Mouse (Mus musculus): ENCODE results near the gene Mcidas.

Gene Mcidas

DNA sequence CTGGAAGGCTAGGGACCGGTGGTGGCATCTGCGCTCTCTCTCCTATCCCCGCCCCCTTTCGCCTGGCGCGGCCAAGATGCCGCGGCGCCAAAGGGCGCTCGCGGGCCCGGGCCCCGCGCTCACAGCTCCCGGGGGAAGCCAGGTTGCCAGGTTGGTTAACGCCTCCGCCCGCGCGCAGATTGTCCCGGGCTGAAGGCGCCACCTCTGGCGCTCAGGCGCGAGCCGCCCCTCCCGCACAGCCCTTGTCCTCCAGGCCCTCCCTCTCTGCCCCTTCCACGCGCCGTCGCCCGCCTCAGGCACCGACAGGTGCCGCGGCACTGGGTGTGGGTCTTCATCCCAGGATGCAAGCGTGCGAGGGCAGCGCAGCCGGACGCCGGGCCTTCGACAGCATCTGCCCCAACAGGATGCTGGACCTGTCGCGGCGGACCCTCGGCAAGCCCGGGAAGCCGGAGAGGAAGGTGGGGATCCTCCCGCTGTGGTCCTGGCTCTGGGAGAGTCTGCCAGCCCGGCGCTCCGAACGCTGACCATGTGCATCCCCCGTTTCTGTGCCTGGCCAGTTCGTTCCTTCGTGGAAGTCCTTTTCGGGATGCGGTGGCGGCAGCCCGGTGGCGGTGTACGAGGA, at the start of gene Mcidas:
Gene Mcidas, plus strand, starts transcription at position 315 of the 622 bp plus-strand sequence.
- no peak for DNase-seq (ENCODE audit: low spot score in 2 of 2)

DNA sequence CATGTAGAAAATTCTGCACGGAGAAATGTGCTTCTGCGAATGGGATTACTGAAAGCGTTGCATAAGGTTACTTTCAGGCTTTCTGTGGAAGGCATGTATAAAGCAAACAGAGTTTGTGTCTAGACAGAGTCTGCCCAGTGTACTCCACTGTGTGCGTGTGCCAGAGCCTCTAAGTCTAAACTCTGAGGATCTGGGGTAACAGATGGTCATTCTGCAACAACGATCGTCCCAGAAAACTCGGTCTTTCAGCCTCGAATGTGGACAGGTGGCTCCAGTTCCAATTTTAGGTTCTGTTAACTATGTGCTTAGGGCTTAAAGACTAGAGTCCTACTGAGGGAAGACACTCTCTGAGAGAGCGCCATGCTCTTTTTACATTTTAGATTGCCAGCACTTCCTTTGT, 48.3 kb upstream of the Mcidas start:
- peak; percentile 6 to 39 for DNase-seq (ENCODE audit: low spot score in 2 of 2)

DNA sequence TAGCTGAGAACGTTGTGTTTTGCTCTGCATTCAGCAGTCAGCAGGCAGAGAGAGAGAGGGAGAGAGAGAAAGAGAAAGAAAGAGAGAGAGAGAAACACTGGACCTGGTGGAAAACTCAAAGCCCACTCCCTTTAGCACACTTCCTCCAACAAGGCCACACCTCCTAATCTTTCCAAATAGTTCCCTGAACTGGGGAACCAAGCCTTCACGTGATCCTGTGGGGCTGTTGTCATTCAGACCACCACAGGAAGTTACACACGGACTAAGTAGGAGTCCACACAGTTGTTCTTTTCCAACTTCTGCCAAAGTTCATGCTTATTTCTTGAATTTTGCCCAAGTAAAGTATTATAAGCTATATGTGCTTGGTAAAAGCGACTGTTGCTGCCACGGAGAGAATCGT, 47.7 kb upstream of the Mcidas start:
- DNase-seq (ENCODE audit: low spot score in 2 of 2): no peak

DNA sequence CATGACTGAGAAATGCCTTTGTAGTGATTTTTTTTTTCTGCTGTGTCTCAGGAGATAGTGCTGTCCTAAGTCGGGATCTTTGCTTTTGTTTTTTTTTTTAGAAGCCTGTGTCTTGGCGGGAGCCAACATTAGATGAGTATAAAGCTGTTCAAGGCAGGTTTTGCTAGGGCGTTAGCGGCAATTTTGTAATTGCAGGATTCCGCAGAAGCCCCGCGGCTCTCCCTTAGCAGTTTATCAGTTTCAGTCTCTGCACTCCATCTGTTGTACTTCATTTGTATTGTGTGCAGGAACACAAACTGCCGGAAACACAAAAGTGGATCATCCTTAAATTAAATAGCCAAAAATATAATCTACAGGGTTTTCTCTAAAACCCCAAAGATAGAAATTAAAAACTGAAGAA, 39.6 kb upstream of the Mcidas start:
- no peak for DNase-seq (ENCODE audit: low spot score in 2 of 2)

DNA sequence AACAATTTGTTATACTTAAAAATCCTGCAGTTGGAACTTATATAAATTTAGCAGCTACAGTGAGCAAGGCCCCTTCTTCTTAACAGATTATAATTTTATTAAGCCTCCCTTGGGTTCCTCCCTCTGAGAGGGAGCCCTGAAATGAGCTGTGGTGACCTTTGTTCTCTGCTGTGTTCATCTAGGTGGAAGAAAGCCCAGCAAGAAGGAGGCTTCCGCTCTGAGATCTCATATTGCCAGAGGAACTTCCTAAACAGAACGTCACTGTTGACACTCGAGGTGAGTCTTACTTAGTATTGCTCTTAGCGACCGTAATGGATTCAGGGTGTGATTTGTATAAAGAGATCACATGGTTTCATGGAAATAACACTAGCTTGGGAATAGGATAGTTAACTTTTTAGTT, 30.6 kb upstream of the Mcidas start:
- no peak for DNase-seq (ENCODE audit: low spot score in 2 of 2)

DNA sequence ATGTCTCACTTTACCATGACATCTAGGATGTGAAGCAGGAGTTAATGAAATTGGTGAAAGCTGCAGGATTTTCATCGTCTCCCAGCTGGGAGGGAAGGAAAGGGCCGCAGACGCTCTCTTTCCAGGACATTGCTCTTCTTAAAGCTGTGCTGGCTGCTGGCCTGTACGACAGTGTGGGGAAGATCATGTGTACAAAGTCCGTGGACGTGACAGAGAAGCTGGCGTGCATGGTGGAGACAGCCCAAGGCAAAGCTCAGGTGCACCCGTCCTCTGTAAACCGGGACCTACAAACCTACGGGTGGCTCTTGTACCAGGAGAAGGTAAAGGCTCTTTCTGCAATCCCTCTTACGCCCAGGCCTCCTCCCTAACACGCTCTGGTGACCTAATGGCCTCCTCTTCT, 29.2 kb upstream of the Mcidas start:
- no peak for DNase-seq (ENCODE audit: low spot score in 2 of 2)

DNA sequence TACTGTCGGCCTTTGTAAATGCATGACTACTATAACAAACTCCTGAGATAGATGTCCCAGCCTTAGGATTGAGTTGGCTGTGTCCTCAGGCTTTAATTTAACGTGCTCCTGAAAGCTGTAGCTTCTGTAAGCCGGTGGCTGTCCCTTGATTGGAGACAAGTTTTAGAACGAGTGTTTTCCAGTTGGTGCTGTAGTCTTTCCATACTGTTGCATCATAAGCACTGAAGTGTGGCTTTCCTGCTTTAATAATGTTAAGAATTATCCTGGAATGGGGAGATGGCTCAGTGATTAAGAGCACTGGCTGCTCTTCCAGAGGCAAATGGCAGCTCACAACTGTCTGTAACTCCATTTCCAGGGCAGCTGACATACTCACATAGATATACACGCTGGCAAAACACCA, 26.4 kb upstream of the Mcidas start:
- no peak for DNase-seq (ENCODE audit: low spot score in 2 of 2)

DNA sequence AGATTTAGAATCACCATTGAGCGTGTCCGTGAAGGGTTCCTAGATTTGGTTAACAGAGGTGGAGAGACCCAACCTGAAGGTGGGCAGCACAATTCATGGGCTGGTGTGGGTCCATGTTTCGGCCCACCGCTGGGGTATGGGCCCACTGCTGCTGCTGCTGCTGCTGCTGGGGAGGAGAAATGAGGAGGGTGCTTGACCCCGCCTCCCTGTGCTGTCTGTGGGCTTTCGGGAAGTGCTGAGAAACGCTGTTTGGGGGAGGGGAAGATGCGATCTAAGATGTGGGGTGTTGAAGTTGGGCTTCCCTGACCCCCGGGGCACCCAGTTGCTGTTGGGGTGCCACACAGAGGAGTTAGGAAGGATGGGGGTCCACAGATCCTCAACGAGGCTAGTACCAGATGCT, 16.9 kb upstream of the Mcidas start:
- no peak for DNase-seq (ENCODE audit: low spot score in 2 of 2)

DNA sequence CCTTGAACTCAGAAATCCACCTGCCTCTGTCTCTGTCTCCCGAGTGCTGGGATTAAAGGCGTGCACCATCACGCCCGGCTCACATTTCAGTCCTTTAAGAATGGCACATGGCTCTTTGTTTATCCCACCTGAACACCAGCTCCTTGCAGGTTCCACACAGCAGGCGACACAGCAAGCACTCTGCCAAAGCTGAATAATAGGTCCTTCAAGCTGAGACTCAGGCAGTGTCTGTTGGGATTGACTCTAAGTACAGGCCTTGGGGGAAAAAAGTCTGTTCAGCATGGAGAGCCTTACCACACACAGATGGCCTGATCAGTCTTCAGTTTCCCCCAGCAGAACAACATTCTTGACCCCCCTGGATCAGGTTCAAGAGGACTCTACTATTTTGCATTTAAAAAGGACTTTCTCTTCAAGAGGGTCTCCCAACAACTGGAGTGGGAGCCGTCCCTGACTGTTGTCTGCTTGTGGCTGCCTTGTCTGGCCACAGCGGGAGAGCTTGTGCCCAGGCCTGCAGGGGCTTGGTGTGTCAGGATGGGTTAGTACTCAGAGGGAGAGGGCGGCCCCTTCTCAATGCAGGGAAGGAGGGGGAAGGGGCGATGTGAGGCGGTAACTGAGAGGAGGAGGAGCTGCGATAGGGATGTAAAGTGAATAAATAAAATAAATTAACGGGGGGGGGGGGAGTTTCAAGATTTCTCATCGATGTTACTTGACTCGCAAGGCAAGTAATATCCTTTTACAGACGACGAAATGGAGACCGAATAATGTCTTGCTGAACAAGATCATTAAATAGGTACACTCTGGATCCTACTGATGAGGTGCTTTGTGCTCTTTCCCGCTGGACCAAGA, 7.8 kb upstream of the Mcidas start:
- no peak for DNase-seq (ENCODE audit: low spot score in 2 of 2)

DNA sequence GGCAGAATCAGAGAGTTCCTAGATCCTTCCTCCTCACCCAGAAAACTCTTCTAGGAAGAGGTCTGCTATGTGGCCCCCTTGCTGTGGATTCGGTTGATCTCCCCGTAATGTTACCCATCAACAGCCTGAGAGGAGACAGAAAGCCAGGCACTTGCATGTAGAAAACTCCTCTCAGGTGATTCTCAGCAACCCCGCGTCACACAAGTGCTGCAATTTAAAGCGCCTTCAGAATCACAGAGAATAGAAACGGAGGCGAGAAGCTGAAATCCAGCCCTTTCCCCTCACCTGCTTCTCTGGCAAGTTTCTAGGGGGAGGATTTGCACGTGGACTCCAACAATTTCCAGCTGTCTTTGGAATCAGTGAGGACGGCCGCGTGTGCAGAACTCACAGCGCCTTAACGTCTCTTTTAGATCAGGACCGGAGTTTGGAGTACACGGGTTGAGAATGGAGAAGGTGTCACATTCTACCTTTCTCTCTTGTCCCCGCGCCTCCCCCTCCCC, 7.1 kb upstream of the Mcidas start:
- DNase-seq (ENCODE audit: low spot score in 2 of 2): no peak

DNA sequence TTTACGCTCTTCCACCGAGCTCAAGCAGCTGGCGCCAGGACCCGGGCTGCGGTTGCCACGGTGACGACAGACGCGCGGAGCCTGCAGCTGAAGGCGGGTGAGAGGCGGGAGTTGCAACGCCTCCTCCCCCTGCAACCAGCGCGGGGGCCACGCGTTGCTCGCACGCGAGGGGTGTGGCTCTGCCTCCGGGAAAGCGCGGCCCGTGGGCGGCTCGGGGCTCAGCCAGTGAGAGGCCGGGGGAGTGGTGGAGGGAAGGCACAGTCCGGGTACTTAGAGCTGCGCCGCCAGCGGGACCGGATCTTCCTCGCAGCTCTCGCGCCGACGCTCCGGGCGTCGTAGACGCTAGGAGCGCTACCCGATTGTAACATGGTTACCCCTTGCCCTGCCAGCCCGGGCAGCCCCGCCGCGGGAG, 6.1 kb upstream of the Mcidas start, which contains the start of gene Ccno:
Gene Ccno, plus strand, starts transcription at position 271 of the 412 bp plus-strand sequence.
- peak; percentile 90 to 95 for DNase-seq (ENCODE audit: low spot score in 2 of 2)

DNA sequence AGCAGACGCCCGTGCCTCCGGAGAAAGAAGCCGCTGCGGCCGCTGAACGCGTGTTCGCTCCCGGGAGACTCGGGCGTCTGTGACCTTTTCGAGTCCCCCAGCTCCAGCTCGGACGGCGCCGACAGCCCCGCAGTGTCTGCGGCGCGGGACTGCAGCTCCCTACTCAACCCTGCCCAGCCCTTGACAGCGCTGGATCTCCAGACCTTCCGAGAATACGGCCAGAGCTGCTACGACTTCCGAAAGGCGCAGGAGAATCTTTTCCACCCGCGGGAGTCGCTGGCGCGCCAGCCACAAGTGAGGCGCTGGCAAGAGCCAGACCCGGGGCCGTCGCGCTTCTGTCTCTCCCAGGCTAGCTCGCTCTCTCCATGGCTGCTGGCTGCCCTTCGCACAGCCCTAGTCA, 5.7 kb upstream of the Mcidas start:
- DNase-seq (ENCODE audit: low spot score in 2 of 2): no peak

DNA sequence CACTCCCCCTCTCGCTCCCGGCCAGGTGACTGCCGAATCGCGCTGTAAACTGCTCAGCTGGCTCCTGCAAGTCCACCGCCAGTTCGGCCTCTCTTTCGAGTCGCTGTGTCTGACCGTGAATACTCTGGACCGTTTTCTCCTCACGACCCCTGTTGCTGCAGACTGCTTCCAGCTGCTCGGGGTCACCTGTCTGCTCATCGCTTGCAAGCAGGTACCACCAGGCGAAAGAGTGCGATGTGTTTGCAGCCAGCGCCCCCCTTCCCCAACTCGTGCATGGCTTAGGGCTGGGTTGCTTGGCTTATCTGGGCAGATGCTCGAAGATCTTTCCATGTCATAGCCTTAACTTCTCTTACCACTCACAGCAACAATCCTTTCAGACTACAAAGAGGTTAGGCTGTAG, 4.8 kb upstream of the Mcidas start:
- DNase-seq (ENCODE audit: low spot score in 2 of 2): no peak

DNA sequence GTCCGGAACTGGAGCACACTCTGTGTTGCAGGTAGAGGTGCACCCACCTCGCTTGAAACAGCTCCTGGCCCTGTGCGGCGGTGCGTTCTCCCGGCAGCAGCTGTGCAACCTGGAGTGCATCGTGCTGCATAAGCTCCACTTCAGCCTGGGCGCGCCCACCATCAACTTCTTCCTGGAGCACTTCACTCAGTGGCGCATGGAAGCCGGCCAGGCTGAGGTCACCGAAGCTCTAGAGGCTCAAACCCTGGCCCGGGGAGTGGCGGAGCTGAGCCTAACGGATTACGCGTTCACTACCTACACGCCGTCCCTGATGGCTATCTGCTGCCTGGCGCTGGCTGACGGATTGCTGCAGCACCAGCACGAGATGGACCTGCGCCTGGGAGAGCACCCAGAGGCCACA, 4.1 kb upstream of the Mcidas start:
- no peak for DNase-seq (ENCODE audit: low spot score in 2 of 2)

DNA sequence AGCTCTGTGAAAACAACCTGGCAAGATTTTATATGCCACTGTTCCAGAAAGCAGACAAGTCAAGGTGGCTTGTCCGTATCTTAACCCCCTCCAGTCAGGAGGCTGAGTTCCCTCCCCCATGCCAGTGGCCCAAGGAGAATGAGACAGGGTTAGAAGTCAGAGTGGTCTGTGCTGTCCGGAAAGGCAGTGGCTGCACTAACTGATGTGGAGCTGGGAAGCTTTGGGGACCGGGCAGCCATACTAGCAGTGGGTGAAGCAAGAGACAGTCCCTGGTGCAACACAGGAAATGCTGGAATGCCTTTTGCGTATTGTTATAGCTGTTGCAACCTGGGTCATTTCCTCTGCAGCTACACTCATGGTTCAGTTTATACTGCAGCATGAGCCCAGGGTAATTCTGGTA, 3.3 kb upstream of the Mcidas start:
- no peak for DNase-seq (ENCODE audit: low spot score in 2 of 2)

DNA sequence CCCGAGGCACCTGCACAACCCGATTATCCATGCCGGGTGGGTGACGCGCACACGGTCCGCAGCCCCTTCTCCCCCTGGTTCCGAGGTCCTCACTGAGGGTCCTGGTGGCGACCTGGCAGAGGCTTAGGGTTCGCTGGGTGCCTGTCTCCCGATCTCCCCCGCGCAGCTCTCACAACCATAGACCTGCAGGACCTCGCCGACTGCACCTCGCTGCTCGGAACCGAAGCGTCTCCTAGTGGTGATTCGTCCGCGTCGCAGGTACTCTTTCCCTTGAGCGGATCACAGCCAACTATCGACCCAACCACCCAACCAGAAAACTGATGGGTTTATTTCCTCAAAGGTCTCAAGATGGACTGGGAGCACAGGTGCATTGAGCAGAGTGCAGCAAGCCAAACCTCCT, 546 bp downstream of the Mcidas start:
- peak; percentile 47 to 53 for DNase-seq (ENCODE audit: low spot score in 2 of 2)

DNA sequence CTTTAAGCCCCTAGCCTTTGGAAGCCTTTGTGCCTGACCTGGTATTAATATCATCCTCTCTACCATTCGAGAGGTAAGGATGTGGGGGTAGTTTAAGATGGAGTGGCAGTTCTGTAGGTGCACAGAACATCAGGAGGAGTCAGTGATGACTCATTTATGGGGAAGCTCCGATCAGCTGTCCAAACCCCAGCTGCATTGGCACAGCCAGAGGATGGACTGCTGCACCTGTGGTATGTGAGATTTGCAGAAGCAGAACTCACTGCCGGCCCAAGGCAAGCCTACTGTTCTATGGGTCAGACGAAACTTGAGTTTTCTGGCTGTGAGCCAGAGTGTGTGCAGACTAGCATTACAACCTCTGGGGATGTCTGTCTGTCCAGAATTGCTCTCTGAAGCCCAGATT, 2.8 kb downstream of the Mcidas start:
- DNase-seq (ENCODE audit: low spot score in 2 of 2): no peak

DNA sequence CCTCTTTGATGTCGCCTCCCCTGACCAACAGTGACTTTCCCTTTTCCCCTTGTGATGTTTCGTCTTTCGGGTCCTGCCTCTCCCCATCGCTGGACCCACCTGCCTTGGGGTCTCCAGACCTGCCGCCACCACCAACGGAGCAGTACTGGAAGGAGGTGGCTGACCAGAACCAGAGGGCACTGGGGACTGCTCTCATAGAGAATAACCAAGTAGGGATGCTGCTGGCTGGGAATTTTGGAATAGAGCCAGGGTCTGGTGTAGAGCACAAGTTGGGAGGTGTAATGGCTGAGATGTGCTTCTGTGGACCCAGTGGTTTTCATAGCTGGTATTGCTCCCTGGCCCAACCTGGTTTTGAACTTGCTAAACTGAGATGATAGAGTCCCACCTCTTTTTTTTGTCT, 3.7 kb downstream of the Mcidas start:
- DNase-seq (ENCODE audit: low spot score in 2 of 2): no peak

DNA sequence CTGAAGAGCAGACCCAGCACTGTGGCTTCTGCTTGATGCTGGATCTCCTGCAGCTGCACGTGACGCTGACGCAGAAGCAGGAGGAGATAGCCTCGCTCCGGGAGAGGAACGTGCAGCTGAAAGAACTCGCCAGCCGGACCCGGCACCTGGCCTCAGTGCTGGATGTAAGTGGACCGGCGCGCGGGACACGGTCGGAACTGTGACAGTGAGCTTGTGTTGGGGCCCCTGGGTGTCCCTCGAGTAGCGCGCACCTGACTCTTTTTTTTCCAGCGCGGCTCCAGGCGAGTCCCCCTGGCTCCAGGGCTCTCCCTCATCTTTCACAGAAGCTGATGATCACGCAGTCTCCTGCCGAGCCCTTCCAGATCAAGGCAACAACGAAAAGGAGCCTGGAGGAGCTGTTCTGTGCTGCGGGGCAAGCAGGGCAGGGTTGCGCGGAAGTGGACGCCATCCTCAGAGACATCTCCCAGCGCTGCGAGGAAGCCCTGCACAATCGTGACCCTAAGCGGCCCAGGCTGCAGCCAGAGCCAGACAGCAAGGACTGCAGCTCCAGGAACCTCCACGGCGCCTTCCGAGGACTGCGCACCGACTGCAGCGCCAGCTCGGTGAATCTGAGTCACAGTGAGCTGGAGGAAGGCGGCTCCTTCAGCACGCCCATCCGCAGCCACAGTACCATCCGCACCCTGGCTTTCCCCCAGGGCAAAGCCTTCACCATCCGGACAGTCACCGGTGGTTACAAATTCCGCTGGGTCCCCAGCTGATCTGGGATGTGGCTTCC, 5.0 kb downstream of the Mcidas start:
- DNase-seq (ENCODE audit: low spot score in 2 of 2): peak; percentile 64 to 75

DNA sequence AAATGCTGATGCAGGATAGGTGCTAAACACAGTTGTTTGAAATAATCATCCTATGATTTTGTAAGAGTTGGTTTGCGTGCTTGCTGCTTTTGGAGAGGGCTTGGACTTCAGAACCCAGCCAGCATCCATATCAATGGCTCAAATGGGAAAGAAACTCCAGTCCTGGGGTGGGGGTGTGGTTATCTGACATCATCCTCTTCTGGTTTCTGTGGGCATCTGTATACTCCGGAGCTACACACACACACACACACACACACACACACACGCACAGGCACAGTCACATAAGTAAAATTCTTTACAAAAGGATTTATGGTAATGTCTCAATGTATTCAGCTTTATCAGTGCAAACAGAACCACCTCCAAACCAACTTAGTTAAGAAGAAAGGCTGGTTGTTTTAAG, 6.4 kb downstream of the Mcidas start:
- DNase-seq (ENCODE audit: low spot score in 2 of 2): no peak

DNA sequence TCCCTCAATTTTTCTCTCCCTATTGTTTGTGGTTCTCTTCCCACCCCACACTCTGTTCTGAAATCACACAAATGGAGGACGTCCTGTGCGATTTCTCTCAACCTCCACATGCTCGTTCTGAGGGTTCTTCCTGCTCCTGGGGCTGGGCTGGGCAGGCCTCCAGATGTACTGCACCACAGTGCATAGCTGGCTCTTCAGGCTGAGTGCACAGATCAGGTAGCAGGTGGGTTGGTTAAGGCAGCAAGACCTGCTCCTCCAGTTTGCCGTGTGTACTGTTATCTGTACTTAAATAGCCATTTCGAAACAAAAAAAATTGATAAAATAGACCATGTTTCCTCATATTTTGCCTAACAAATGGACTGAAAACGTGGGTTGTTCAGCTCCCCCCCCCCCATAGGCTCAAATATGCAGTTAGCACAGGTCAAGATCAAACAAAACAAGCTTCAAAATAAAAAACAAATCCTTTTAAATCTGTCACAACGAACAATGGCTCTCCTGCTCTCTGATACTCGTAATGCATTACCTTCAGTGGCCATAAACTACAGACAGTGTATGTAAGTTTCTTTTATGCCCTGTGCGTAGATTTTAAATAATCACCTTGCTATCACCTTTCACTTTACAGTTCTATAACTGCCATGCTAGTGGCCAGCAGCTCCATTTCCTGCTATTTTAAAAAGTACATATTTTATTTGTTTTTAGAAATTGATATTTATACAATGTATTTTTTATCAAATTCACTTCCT, 7.1 kb downstream of the Mcidas start:
- no peak for DNase-seq (ENCODE audit: low spot score in 2 of 2)

DNA sequence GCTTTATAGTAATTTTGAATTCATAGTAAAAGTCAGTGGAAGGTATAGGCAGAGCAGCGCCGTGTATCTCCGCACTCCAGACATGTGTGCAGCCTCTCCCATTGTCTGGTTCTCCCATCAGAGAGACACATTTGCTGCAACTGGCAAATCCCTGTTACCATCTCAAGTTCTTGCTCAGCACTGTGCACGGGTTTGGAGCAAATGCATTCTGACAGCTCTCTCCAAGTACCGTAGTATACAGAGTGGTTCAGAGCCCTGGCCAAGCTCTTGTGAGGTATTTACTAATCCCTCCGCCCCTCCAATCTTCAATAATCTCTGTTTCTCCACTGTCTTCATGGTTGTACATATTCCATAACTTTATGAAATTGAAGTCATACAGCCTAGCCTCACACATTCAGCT, 19.0 kb downstream of the Mcidas start:
- DNase-seq (ENCODE audit: low spot score in 2 of 2): no peak

Data from frontal cortex, postnatal 36 days (tissue).